Mouse (Mus musculus) olfactory bulb, adult 2 months (tissue): ENCODE results near the gene Gprc5b.

ENCODE experiments used
- CTCF ChIP-seq: fragments of 200-500 bp; IDR thresholded peaks from 2 replicates; pipeline ENCODE4 v1.5.1; 2012; ENCODE audit warnings: low read depth, mild to moderate bottlenecking, low read length, moderate library complexity; ENCODE audit not compliant: insufficient read depth
- POLR2A ChIP-seq: fragments of 200-500 bp; IDR thresholded peaks from 2 replicates; pipeline ENCODE4 v1.6.1; 2012; ENCODE audit warnings: mild to moderate bottlenecking, low read depth, low read length, moderate library complexity; ENCODE audit not compliant: insufficient read depth

- TF ChIP-seq POLR2A (no peak), CTCF (no peak)
Measured at GRCm38 (mm10) chr7:119022238-119023156, 27.5 kb upstream of the Gprc5b start.
